Mouse (Mus musculus) cerebellum, postnatal 36 days (tissue): ENCODE measurements around the gene Pimreg.

ENCODE experiments used
- DNase-seq, 2 experiments: peaks; one replicate each; pipeline ENCODE4 v3.0.0; 2021 to 2022; ENCODE audit warnings: mixed read lengths in 2 of 2

Gene Pimreg

GRCm38 (mm10) chr11:72031353-72031752 is 10.5 kb upstream of the Pimreg start:
- DNase-seq = no peak

DNA sequence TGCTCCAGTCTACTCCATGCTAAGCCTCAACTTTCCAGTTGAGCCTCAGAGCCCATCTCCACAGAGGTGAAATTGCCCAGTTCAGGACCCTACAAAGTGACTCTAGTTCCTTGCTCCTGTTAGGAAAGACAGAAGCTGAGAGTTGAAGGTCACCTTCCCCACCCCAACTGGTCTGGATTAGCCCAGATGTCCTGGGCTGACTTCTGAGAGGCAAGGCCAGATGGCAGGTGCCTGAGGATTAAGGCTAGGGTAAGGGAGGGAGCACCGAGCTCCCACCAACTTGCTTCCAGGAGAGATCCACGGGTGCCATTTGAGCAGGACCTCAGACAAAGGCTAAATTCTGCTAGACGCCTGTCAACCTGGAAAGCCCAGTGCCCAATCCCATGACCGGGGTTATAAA is 9.7 kb upstream of the Pimreg start:
- no peak for DNase-seq

DNA sequence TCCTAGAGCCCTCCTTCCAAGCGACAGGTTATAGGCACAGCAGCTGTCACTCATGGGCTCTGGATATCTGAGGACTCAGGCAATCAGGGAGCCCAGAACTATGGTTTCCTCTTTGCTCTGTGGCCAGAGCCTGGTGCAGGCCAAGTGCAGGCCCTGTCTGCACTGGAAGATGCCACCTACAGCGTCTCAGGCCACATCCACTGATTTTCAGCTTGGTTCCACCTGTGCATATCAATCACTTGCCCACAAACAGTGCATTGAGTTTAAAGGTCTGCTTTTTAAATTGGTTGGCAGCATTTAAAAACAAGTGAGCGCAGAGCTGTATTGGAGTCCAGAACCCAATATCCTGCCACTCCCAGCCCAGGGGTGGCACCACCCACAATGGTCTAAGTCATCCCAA is 9.2 kb upstream of the Pimreg start:
- no peak for DNase-seq

DNA sequence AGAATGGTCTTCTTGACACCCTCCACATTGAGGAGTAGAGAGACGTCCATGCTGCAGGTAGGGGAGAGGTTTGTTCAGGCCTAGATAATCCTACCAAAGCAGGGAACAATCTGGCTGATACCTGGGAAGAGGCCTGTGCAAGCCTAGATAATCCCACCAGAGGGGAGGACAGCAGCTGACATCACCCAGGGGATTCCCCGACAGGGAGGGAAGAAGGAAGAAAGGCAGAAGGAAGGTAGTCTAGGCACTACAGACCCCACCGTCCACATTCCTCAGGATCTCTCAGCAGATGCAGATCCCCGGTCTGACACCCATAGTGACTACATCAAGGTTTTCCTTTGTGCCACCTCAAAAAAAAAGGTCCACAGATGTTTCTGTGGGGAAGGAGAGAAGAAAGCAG is 4.4 kb upstream of the Pimreg start, which contains the start of gene Aipl1:
TSS of gene Aipl1 (minus strand) at position 101 of the 400 bp plus-strand sequence.
- no peak for DNase-seq

DNA sequence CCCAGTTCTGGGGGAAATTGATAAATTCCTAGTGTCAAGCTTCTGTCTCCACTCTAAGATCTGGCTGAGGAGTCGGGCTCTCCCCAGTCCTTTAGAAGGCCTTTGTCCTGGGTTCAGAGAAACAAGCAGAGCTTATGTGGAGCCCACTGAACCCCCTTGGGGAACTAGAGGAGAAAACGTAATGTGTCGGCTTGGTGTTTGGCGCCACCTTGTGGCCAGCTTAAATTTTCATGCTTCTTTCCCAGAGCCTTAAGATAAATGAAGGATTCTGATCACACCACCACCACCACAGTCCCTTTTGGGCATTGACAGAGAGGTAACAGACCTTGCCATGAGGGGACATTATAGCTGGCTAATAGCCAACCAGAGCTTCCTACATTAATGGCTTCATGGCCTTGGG is 3.8 kb upstream of the Pimreg start:
- DNase-seq = peak; percentile 76 to 85

DNA sequence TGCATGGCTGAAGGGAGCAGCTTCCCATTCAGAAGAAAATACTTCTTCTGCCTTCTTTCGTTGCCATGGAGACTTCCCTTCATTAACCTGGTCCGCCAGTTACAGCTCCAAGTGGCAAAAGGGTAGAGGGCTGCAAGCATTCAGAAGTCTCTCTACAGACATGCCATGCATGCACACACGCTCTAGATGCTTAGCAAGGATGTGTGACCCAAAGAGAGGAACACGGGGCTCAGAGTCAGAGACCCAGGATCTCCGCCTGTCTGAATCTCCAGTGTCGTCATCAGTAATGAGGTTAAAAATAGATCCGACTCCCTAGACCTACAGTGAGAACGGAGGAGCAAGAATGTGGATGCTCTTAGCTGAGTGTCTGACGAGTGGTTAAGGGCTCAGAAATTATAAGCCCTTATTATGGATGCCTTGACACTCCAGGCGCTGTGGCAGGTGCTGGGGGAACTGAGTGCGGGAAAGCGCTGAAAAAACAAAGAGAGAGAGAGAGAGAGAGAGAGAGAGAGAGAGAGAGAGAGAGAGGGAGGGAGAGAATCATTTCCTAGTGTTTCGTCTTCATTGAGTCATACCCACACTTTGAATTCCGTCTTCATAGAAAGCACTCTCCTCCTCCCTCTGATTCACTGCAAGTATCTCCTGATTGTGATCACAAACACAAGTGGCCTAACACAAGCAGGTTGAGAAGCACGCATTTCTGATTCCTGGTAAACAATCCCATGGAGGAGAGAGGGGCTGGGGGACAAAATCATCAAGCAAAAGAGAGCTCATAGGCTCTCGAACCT is 2.0 kb upstream of the Pimreg start:
- DNase-seq = no peak

DNA sequence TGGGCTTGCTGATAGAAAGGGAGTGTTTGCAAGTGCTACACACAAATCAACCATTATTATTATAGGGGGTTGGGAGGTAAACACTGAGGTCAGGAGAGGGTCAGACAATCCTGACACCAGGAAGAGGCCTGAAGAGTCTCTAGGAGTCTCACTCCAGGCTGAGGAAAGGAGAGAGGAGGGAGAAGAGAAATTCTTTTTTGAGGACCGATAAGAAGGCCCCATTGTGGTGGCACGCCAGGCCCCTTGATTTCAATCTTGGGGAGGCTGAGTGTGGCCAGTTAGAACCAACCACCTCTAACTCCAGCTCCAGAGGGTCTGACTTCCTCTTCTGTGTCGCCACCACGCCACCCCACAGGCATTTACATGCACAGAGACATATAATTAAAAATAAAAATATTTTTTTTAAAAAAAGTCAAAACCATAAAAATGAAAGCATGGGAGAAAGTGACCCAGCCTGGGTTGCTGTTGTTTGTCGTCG is 503 bp upstream of the Pimreg start:
- DNase-seq = no peak

DNA sequence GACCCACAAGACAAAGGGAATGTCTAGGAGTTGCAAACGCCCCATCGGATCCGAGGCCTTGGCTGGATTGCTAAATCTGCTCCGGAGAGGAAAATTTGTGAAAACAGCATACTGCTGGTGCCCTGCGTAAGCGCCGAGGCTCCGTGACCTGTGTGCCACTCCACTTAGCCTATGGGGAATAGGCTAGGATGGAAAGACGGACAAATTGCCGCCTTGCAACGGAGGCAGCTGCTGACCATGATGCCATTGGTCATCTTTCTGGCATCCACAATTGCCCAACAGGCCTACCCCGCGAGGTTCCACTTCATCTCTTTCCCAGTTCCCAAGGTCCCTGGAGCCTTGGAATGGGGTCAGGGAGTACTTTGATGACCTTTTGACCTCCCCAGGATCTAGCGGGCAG is 799 bp downstream of the Pimreg start:
- DNase-seq = no peak

GRCm38 (mm10) chr11:72044231-72044630 is 2.4 kb downstream of the Pimreg start:
- no peak for DNase-seq

- DNase-seq = no peak
Measured at GRCm38 (mm10) chr11:72048730-72049129, 6.9 kb downstream of the Pimreg start.

GRCm38 (mm10) chr11:72049171-72049759 is 7.4 kb downstream of the Pimreg start:
- no peak for DNase-seq

GRCm38 (mm10) chr11:72050168-72050894 is 8.5 kb downstream of the Pimreg start:
- DNase-seq = peak in 1 of 2 experiments; percentile 33

DNA sequence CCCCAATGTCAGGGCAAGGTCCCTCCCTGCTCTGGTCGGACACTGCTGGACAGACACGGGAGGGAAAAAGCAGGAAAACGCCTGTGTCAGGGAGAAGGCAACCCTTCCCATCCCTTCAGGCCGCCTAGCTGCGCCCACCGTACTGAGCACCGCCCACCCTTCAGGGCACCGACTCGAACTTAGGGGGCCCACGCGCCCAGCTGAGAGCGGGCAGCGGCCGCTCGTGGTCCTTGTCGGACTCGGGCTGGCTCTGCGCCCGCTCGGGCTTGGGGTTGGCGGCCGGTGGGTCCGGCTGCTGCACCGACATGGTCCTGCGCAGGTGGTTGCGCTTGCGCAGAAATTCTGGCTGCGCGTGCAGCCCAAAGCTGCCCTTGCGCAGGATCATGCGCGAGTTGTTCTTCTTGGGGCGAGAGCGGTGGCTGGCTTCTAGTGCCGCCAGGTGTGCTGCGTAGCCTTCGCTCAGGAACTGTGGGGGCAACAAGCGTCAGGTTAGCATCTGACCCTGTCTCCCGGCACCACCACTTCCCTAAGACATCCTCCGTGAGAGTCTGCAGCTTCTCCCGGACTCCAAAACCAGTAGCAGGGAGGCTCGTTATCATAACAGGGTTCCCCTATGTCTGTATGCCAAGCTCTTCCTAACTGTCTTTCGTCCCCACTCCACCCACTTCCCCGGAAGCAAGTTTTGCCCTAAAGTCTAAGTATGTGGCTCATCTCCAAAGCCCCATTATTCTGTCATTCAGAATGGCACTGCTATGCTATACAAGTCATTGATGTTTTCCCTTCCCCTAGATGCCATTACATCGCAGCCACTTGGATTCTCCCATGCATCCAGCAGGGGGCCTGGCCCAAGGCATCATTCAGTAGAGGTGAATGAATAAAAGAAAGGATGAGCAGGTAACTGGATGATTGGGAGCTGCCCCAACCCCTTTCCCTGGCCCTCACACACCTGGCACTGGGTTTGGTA is 9.3 kb downstream of the Pimreg start:
- DNase-seq = peak; percentile 60 to 63

DNA sequence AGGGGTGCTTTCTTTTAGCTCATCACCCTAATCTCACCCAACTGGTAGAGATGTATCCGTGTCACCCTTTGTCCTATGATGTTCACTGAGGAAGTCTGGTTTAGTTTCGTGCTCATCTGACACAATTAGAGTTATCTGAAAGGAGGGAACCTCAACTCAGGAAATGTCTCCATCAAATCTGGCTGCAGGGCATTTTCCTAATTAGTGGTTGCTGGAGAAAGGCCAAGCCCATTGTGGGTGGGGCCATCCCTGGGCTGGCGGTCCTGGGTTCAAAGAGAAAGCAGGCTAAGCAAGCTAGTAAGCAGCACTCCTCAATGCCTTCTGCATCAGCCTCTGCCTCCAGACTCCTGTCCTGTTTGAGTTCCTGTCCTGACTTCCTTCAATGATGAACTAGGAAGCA is 10.4 kb downstream of the Pimreg start:
- no peak for DNase-seq

DNA sequence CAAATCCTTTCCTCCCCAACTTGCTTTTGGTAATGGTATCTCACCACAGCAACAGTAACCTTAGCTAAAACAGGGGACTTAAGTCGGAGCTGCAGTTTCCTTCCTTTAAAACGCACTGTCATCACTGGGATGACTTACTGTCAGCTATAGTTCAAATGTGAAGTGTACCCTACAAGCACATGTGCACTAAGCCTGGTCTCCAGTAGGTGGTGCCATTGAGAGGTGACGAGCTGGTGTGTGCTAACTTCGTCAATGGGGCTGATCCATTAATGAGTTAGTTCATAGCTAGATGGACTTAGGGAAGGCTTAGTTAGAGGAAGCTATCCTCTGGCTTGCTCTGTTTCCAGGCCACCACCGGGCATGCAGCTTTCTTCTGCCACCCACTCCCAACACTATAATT is 10.8 kb downstream of the Pimreg start:
- peak; percentile 85 to 89 for DNase-seq

DNA sequence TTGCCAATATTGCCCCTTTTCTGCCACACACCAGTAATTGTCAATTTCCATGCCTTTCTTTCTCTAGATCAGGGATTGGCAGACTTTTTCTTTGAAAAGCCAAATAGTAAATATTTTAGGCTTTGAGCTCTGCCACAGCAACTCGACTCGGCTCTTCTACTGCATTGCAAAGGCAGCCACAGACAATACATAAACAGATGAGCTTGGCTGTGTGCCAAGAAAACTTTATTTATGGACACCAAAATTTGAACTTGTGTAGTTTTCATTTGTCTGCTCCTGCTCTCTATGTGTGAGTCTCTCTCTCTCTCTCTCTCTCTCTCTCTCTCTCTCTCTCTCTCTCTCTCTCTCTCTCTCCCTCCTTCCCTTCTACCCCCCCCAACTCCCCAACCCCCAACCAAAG is 13.3 kb downstream of the Pimreg start:
- DNase-seq = no peak

- DNase-seq = no peak
Measured at GRCm38 (mm10) chr11:72057166-72057565, 15.3 kb downstream of the Pimreg start.

- no peak for DNase-seq
Measured at GRCm38 (mm10) chr11:72060416-72060815, 18.6 kb downstream of the Pimreg start.

GRCm38 (mm10) chr11:72061093-72061620 is 19.3 kb downstream of the Pimreg start:
- DNase-seq = peak in 1 of 2 experiments; percentile 31

DNA sequence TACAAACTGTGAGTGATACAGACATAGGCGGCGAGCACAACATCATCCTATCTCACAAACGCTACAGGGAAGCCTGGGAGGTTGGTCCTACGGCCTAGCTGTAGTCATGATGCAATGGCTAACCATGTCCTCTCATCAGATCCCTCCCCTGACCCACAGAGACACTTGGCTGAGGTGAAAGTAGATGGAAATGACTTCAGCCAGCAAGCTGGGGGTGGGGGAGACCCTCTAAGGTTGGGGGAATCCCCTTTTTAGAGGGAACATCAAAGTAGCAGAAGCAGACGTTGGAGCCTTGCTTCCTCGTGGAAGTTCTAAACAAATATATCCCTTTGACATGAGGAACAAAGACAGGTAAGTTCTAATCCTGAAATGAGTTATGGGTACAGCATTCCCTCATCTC is 22.6 kb downstream of the Pimreg start:
- no peak for DNase-seq

GRCm38 (mm10) chr11:72065103-72065502 is 23.3 kb downstream of the Pimreg start:
- DNase-seq = peak; percentile 72 to 78

- peak; percentile 55 to 60 for DNase-seq
Measured at GRCm38 (mm10) chr11:72066330-72066729, 24.5 kb downstream of the Pimreg start.
